Mouse (Mus musculus): ENCODE measurements around the gene Grap. TPM values are rescaled to one million over a fixed set of nuclear protein-coding genes. Genes with fewer than 3 reads are reported as not detected.

Gene Grap
- polyA plus RNA-seq, 1 experiment from 2014 or later, result 7.1 TPM

DNA sequence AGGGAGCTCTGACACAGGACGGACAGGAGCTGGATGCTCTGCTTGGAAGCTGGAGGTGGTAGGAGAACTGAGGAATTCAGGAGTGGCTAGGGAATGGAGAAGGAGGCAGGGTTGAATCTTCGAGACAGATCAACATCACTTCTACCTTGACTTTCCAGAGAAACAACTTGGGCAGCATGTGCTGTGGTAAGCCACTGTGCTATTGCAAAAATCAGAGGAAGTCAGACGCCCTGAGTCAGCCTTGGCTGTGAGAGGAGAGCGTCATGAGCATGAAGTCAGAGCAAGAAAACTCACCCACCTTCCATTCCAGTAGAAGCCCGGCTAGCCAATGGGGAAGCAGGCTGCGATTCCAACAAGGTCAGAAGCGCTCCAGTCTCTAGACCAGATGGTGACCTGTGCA lies 11.0 kb upstream of the Grap start:
- Histone ChIP-seq H3K9me3 (no peaks in the 10 kb centered on the region), H3K9ac (no peak overlapping the region), H3K4me1 (replicated peaks) (peaks cover 4% of the 10 kb centered on the region; the same call in 1 of the 2 replicates), H3K27me3 (replicated peaks) (no peaks in the 10 kb centered on the region), H3K4me2 (replicated peaks) (no peak overlapping the region), H3K36me3 (no peaks in the 10 kb centered on the region), H3K27ac (no peak overlapping the region), H3K4me3 (replicated peaks) (no peak overlapping the region)
- WGBS, result 85% methylated on average over 7 of the region's 7 CpGs
- ATAC-seq, result no peak

DNA sequence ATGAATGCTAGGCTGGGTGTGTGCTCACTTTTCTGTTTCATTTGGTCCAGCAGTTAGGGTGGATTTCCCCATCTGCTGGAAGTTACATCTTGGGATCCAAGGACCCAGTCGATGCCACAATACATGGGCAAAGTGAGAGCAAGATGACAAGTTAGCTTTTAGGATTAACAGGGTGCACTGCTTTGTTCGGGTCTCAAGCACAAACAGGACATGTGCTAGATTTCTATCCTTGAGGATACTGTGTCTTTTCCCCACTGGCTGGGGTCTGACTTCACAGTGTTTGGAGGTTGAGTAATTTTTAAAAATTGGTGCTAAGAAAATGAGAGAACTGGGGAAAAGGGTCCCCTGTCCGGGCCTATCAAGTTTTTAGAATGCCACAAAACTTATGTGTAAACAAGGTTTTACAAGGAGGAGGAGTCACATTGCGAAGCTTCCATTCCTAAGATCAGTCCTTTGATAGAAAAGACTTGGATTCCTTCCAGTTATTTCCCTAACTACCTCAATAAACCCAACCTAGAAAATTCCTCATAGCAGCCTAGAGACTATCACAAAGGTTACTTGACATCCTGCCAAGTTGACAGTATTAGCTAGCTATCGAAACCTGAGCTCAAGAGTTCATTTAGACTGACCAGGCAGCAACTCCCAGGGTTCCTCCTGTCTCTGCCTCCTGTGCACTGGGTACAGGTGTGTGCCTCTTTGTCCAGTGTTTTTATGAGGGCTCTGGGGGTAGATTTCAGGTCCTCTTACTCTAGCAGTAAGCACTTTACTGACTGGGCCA lies 9.7 kb upstream of the Grap start:
- peak; percentile 77 for ATAC-seq
- Histone ChIP-seq H3K9ac (no peak overlapping the region), H3K4me1 (replicated peaks) (peaks cover 8% of the 10 kb centered on the region; the same call in 1 of the 2 replicates), H3K27me3 (replicated peaks) (no peaks in the 10 kb centered on the region), H3K4me2 (replicated peaks) (no peak overlapping the region), H3K9me3 (no peaks in the 10 kb centered on the region), H3K4me3 (replicated peaks) (no peak overlapping the region), H3K27ac (no peak overlapping the region), H3K36me3 (no peaks in the 10 kb centered on the region)
- 62% methylated on average over 5 of the region's 5 CpGs for WGBS

DNA sequence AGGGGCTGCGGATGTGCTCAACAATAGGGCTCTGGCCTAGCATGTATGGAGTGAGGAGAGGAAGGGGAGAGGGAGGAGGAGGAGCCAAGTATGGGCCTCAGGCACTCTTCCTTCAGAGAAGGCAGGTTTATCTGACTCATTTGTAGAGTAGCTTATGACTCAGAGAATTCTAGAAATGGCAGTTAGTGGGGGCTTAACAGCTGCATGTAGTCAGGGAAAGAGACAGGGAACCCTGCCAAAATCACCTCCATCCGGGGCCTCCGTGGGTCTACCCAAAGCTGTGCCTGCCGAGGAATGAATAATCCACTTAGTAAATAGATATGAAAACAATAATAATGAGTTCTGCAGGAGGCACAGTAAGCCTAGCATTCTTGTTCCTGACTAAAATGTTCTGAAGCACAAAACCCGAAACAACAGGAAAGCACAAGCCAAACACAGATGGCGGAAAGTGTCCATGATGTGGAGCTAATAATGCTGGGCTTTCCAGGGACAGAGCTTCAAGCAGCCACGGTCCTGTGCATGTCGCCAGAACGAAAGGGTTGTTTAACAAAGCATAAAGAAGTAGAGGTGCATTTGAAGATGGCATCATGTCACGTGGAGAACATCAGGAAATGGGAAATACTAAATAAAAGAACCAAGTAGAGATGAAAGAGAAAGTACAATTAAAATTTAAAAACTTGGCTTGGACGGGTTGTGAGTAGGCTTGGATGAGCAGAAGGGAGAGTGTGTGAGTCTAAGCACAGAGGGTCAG lies 8.3 kb upstream of the Grap start:
- peak; percentile 52; the same call in 1 of the 2 replicates for ATAC-seq
- peaks cover 8% of the 10 kb centered on the region; the same call in 1 of the 2 replicates for H3K4me1 ChIP-seq (replicated peaks)
- H3K27me3 ChIP-seq (replicated peaks), result no peaks in the 10 kb centered on the region
- peak overlapping the region; percentile 72 for H3K27ac ChIP-seq
- H3K9ac ChIP-seq, result no peak overlapping the region
- no peak overlapping the region for H3K4me3 ChIP-seq (replicated peaks)
- no peaks in the 10 kb centered on the region for H3K9me3 ChIP-seq
- H3K4me2 ChIP-seq (replicated peaks), result no peak overlapping the region
- 55% methylated on average over 11 of the region's 11 CpGs for WGBS
- H3K36me3 ChIP-seq, result no peaks in the 10 kb centered on the region

DNA sequence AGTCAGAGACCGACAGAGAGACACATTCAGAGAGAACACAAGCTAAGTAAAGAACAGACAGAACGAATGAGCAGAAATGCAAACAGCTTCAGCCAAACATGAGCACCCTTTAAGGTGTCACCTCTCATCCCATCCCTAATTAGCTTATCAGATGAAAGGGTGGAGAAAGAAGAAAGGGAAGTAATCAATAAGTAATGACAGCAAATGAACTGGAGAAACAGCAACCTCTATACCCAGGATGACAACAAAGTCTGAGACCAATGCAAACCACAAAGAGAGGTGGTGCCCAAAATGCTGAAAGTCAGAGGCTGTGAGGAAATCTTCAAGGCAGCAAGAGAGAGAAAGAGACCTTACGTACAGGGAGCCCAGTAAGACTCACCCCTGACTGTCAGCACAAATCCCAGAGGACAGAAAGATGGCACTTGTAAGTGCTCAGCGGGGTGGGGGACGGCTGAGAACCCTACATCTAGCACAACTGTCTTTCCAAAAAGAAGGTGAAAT lies 7.7 kb upstream of the Grap start:
- Histone ChIP-seq H3K36me3 (no peaks in the 10 kb centered on the region), H3K4me1 (replicated peaks) (peaks cover 8% of the 10 kb centered on the region; the same call in 1 of the 2 replicates), H3K27ac (no peak overlapping the region), H3K4me3 (replicated peaks) (no peak overlapping the region), H3K4me2 (replicated peaks) (no peak overlapping the region), H3K9me3 (no peaks in the 10 kb centered on the region), H3K9ac (no peak overlapping the region), H3K27me3 (replicated peaks) (no peaks in the 10 kb centered on the region)
- 69% methylated on average over 5 of the region's 5 CpGs for WGBS
- no peak for ATAC-seq

DNA sequence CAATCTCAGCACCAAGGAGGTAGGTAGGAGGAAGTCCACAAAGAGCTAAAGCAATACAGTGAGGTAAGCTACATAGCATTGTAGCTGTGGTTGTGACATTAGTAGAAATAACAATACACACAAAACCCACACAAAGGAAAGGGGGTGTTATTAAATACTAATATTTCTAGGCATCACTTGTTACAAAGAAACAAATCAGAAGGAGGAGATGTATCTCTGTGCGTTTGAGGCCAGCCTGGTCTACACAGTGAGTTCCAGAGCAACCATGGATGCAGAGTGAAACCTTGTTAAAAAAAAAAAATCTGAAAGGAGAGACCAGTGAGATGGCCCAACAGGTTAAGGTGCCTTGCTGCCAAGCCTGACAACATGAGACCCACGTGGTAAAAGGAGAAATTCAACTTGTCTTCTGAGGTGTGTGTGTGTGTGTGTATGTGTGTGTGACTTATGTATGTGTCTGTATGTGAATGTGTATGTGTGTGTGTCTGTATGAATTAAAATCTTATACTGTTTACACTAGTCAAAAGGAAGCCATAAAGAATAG lies 6.5 kb upstream of the Grap start:
- Histone ChIP-seq H3K9ac (no peak overlapping the region), H3K4me1 (replicated peaks) (peaks cover 8% of the 10 kb centered on the region; the same call in 1 of the 2 replicates), H3K27ac (no peak overlapping the region), H3K27me3 (replicated peaks) (no peaks in the 10 kb centered on the region), H3K4me3 (replicated peaks) (no peak overlapping the region), H3K9me3 (no peaks in the 10 kb centered on the region), H3K36me3 (no peaks in the 10 kb centered on the region), H3K4me2 (replicated peaks) (no peak overlapping the region)
- no peak for ATAC-seq
- WGBS, result 63% methylated on average over 2 of the region's 2 CpGs

DNA sequence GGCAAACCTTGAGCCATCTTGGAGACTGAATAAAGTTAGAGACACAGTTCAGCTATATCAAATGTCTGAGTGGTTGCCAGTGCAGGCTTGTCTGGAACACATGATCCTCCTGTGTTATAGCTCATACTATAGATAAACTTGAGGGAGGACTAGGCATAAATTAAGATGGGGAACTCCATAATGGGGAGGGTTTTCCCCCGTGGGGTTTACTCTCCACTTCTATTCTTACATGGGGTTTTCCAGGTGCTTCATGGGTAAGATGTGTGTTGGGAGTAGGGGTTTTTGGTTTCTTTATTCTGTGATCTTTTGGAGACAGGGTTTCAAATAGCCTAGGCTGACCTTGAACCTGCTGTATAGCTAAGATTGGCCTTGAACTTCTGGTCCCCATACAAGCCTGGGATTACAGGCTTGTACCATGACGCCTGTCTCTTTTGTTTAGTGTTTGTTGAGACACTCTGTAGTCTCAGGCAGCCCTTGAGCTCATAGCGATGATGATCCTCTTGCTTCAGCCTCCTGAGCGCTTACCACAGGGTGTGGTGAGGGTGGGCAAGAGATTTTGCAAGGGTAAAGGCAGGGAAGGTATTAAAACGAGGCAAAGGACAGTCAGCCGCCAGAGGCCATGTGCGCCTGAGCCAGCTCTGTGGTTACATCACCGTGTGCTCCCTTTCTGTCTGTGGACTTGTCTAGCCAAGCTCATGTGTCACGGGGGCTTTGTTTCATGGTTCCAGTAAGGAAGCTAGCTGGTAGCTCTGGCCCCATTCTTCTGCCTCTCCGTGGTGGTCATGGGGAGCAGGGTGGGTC lies 5.8 kb upstream of the Grap start:
- Histone ChIP-seq H3K27ac (no peak overlapping the region), H3K4me1 (replicated peaks) (peaks cover 8% of the 10 kb centered on the region; the same call in 1 of the 2 replicates), H3K4me3 (replicated peaks) (no peak overlapping the region), H3K9me3 (no peaks in the 10 kb centered on the region), H3K36me3 (no peaks in the 10 kb centered on the region), H3K4me2 (replicated peaks) (no peak overlapping the region), H3K27me3 (replicated peaks) (no peaks in the 10 kb centered on the region), H3K9ac (no peak overlapping the region)
- no peak for ATAC-seq
- 71% methylated on average over 10 of the region's 10 CpGs for WGBS

DNA sequence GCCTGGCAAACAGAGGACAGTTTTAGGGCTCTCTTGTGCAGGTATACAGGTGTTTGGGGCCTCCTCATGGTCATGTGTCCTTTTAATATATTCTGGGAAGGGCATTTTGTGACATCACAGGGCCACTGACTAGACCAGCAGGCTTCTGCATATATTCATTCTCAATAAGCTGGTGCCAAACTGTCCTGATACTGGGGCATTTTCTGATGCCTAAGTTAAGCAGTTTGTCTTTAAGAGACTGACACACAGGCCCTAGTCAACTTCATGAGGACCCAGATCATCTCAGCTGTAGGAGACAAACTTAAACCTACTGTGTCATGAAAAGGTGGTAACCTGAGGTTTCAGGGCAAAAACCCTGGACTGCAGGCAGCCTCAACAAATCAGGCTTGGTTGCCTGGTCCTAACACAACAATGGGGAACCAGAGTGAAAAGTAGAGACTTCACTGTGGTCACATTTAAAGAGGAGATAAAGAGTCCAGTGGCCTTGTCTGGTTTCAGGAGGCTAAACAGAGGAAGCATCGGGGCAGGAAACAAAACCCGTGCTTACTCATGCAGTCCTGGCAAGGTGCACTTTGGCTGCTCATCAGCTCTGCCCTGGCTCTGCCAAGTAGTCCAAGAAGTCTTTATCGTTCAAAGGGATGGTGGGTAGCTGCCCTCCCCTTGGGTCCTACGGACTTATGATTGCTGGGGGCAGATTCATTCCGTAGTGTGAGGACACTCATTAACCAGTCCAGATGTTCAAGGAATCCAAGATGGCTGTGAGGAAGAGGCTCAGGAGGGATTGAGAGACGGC lies 4.9 kb upstream of the Grap start:
- H3K4me2 ChIP-seq (replicated peaks), result no peak overlapping the region
- WGBS, result 78% methylated on average over 6 of the region's 6 CpGs
- no peak overlapping the region for H3K9ac ChIP-seq
- no peaks in the 10 kb centered on the region for H3K27me3 ChIP-seq (replicated peaks)
- H3K36me3 ChIP-seq, result no peaks in the 10 kb centered on the region
- ATAC-seq, result no peak
- H3K4me1 ChIP-seq (replicated peaks), result peaks cover 8% of the 10 kb centered on the region; the same call in 1 of the 2 replicates
- no peaks in the 10 kb centered on the region for H3K9me3 ChIP-seq
- H3K27ac ChIP-seq, result no peak overlapping the region
- H3K4me3 ChIP-seq (replicated peaks), result no peak overlapping the region

DNA sequence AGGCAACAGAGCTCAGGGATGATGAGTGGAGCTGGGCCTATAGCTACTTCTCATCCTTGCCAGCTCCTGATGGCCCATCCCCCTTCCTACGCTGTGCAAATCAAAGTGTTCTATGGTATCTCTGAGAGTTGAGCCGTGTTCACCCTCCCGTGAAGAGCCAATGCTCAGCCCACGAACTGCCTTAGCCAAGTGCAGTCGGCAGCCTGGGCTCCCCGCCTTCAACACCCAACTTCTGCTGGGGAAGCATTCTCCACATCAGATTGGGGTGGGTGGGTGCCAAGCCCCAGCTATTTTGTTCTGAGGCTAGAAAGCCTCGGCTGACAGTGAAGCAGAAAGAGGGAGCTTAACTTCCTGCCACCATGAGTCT lies 4.3 kb upstream of the Grap start:
- no peak overlapping the region for H3K4me2 ChIP-seq (replicated peaks)
- no peak for ATAC-seq
- no peaks in the 10 kb centered on the region for H3K36me3 ChIP-seq
- no peaks in the 10 kb centered on the region for H3K9me3 ChIP-seq
- 84% methylated on average over 7 of the region's 7 CpGs for WGBS
- H3K27me3 ChIP-seq (replicated peaks), result no peaks in the 10 kb centered on the region
- no peak overlapping the region for H3K27ac ChIP-seq
- H3K4me1 ChIP-seq (replicated peaks), result peaks cover 8% of the 10 kb centered on the region; the same call in 1 of the 2 replicates
- no peak overlapping the region for H3K9ac ChIP-seq
- H3K4me3 ChIP-seq (replicated peaks), result no peak overlapping the region

DNA sequence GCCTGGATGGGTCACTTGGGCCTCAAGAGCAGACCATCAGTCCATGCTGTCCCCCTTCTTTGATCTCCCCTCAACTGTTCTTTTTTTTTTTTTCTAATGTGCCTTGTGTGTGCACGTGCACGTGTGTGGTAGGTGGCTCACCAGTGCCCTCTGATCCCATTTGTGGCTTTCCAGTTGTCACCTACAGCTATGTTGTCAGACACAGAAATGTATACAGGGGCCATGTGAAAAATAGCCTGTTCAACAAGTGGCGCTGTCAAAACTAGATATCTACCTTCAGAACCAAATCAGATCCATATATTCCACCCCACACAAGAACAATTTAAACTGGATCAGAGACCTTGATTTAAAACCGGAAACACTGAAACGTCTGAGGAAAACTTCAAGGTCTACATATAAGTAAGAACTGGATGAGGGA lies 3.9 kb upstream of the Grap start:
- Histone ChIP-seq H3K4me2 (replicated peaks) (no peak overlapping the region), H3K27me3 (replicated peaks) (no peaks in the 10 kb centered on the region), H3K9ac (no peak overlapping the region), H3K9me3 (no peaks in the 10 kb centered on the region), H3K27ac (no peak overlapping the region), H3K36me3 (no peaks in the 10 kb centered on the region), H3K4me1 (replicated peaks) (peaks cover 7% of the 10 kb centered on the region; the same call in 1 of the 2 replicates), H3K4me3 (replicated peaks) (no peak overlapping the region)
- 90% methylated on average over 5 of the region's 5 CpGs for WGBS
- ATAC-seq, result no peak

DNA sequence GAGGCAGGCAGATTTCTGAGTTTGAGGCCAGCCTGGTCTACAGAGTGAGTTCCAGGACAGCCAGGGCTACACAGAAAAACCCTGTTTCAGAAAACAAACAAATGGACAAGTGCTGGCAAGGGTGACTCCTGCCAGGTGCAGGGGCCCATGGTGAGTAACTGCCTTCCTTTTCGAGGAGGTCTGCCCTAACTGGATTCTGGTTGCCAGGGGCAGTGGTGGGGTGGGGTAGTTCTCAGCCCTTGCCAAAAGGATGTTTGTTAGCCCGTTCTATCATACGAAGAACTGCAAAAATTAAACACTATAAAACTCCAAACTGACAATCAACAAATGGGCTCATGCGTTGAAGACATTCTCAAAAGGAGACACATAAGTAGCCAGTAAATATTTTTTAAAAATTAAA lies 3.4 kb upstream of the Grap start:
- no peak overlapping the region for H3K4me2 ChIP-seq (replicated peaks)
- ATAC-seq, result no peak
- no peak overlapping the region for H3K9ac ChIP-seq
- 68% methylated on average over 4 of the region's 4 CpGs for WGBS
- no peaks in the 10 kb centered on the region for H3K27me3 ChIP-seq (replicated peaks)
- H3K4me1 ChIP-seq (replicated peaks), result 0 out of 2 replicates have a peak, but pooled peaks cover 4% of the 10 kb centered on the region
- no peaks in the 10 kb centered on the region for H3K36me3 ChIP-seq
- no peak overlapping the region for H3K4me3 ChIP-seq (replicated peaks)
- no peaks in the 10 kb centered on the region for H3K9me3 ChIP-seq
- no peak overlapping the region for H3K27ac ChIP-seq

DNA sequence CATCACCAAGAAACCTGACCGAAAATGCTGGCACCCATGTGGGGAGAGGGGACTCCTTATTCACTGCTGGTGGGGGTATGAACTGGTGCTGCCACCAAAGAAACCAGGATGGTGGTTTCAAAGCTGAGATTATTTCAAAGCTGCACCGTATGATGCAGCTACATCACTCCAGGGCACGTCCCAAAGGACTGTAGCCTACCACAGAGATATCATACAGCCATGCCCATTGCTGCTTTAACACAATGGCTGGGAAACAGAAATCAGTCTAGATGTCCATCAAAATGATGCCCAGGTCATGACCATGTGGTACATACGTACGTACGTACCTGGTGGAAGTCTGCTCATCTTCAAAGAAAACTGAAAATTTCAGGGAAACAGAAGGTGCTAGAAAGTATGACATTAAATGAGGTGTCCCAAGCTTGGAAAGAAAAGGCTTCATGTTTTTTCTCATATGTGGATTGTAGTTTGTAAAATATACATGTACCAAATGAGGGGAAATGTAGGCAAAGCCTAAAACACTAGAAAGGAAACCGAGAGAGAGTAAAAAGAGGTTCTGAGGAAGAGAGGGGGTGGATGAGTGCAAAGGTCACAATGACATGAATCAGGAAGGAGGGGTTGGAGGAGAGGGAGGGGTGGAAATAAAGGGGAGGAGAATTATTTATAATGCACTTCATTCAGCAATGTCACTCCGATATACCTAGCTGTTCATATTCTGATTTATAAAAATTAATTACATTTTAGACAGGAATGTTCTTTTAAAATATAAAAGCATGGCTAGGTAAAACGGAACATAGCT lies 2.4 kb upstream of the Grap start:
- WGBS, result 78% methylated on average over 9 of the region's 9 CpGs
- no peaks in the 10 kb centered on the region for H3K36me3 ChIP-seq
- no peak overlapping the region for H3K27ac ChIP-seq
- no peak overlapping the region for H3K4me2 ChIP-seq (replicated peaks)
- 0 out of 2 replicates have a peak, but pooled peaks cover 4% of the 10 kb centered on the region for H3K4me1 ChIP-seq (replicated peaks)
- ATAC-seq, result no peak
- H3K4me3 ChIP-seq (replicated peaks), result no peak overlapping the region
- no peaks in the 10 kb centered on the region for H3K27me3 ChIP-seq (replicated peaks)
- H3K9ac ChIP-seq, result no peak overlapping the region
- H3K9me3 ChIP-seq, result no peaks in the 10 kb centered on the region

Measured in intestine, embryonic 15.5 days (tissue).